In the genomic region with DNA sequence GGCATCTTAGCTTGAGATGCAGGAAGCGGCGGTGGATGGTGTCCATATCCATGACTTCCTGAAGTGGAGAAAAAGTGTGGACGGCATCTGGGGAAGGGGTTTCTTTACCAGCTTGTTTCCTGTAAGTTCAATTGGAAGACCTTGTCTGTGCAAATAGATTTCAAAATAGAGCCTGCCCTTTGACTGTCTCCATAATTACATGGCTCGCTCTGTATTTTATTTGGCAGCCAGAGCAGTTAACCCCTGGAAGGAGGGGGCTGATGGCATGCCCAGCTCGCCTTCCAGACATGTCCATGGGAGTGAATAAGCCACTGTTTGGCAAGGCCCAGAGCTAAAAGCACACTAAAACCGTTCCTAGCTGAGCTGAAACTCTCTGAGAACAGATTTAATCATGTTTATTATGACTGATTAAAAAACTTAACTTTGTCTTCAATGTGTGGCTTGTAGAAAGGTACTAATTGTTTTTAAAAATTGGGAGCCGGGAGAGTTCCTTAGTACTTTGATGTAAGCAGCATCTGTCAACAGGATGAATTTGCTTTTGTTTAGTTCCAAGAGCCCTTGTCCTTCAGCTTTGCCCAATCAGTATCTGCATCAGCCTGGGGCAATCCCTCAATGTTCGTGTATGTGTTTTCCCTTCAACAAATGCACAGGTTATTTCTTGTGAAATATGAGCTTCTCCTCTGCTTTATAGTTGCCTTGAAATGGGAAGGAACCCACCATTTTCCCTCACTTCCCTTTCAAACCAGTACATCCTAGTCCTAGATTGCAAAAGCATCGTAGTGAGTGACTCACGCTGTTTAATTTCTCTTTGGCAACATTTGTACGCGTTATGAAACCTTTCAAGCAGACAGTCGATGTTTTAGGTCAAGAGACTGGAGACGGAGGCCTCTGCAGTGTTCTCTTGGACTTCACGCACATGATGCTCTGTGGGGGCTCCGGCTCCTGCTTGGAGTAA, we compare ENCODE assay signal across 13 mouse cellular contexts. TPM values are rescaled to one million over a fixed set of nuclear protein-coding genes. Genes with fewer than 3 reads are reported as not detected.
DNase-seq lines count a peak whose midpoint lies in the region; ATAC-seq and TF ChIP-seq lines count a peak whose summit lies in the region.
"Had no signal": no experiment of that assay in that cellular context is flagged by ENCODE, and none has a peak within 500 bp of the region (broad histone marks: within the 10 kb centered on the region; RNA-seq: fewer than 3 reads in every experiment).

No protein-coding gene starts in this region.

- no peak overlapping the region for H3K4me3 ChIP-seq in lung, postnatal 0 days (ENCODE audit: low read depth, low read length)
- H3K4me3 ChIP-seq in bone marrow macrophage, adult 2 months (ENCODE audit: insufficient read depth, low read length) = peak overlapping the region; percentile 10; the same call in 1 of the 2 replicates
- H3K4me3 ChIP-seq in forebrain, postnatal 0 days (ENCODE audit: low read depth, low read length) = no peak overlapping the region
- H3K4me3 ChIP-seq: hindbrain, embryonic 15.5 days; layer of hippocampus, adult 2 months had no signal

- peak; percentile 56 for ATAC-seq in lung, postnatal 0 days
- ATAC-seq in forebrain, postnatal 0 days = peak; percentile 8; the same call in 1 of the 2 replicates

- H3K36me3 ChIP-seq in lung, postnatal 0 days (ENCODE audit: insufficient read depth, low read length) = no peaks in the 10 kb centered on the region
- no peaks in the 10 kb centered on the region for H3K36me3 ChIP-seq in forebrain, postnatal 0 days (ENCODE audit: insufficient read depth)
- H3K36me3 ChIP-seq: hindbrain, embryonic 15.5 days had no signal

- no peak overlapping the region for H3K4me2 ChIP-seq in lung, postnatal 0 days (replicated peaks; ENCODE audit: low read depth, low read length)
- no peak overlapping the region for H3K4me2 ChIP-seq in forebrain, postnatal 0 days (ENCODE audit: low read depth)
- H3K4me2 ChIP-seq: hindbrain, embryonic 15.5 days had no signal

- H3K27me3 ChIP-seq in lung, postnatal 0 days (replicated peaks; ENCODE audit: insufficient read depth, low read length) = no peaks in the 10 kb centered on the region
- H3K27me3 ChIP-seq in forebrain, postnatal 0 days (ENCODE audit: insufficient read depth, low read length) = no peaks in the 10 kb centered on the region
- H3K27me3 ChIP-seq: hindbrain, embryonic 15.5 days had no signal

- DNase-seq in lung, postnatal 0 days (ENCODE audit: low spot score) = peak; percentile 83
- DNase-seq in lung, postnatal 14 days = no peak
- DNase-seq in forebrain, postnatal 0 days = no peak
- DNase-seq in skeletal muscle tissue, adult 2 months (ENCODE audit: low read depth, low spot score) = peak; percentile 11
- DNase-seq in left cerebral cortex, postnatal 36 days (ENCODE audit: low spot score in 2 of 2) = no peak
- no peak for DNase-seq in kidney, postnatal 25 days
- DNase-seq: cerebellum, adult 8-10 months had no signal

- TF ChIP-seq EP300 in lung, postnatal 0 days (IDR thresholded peaks at IDR 0.05) = 0 out of 2 replicates have a peak, but pooled peaks have one; percentile 14

- no peaks in the 10 kb centered on the region for H3K9me3 ChIP-seq in lung, postnatal 0 days (ENCODE audit: low read length)
- H3K9me3 ChIP-seq in forebrain, postnatal 0 days (ENCODE audit: low read length) = no peaks in the 10 kb centered on the region
- H3K9me3 ChIP-seq: hindbrain, embryonic 15.5 days had no signal

- TF ChIP-seq POLR2A in bone marrow macrophage, adult 2 months (IDR thresholded peaks at IDR 0.05; ENCODE audit: borderline replicate concordance, low read depth, low read length) = no peak

- H3K9ac ChIP-seq in lung, postnatal 0 days (replicated peaks; ENCODE audit: low read depth) = no peak overlapping the region
- H3K9ac ChIP-seq in forebrain, postnatal 0 days = no peak overlapping the region
- H3K9ac ChIP-seq: hindbrain, embryonic 15.5 days had no signal

- 53% methylated on average over 16 of the region's 16 CpGs for WGBS in lung, postnatal 0 days
- 48% methylated on average over 16 of the region's 16 CpGs for WGBS in forebrain, postnatal 0 days

- intact Hi-C loops in left cerebral cortex, postnatal 36 days (cut with DNase I) = no loop called here

- no peaks in the 10 kb centered on the region for H3K4me1 ChIP-seq in lung, postnatal 0 days (ENCODE audit: insufficient read depth, low read depth, low read length)
- H3K4me1 ChIP-seq in bone marrow macrophage, adult 2 months (ENCODE audit: control insufficient read depth, insufficient read depth, low read length) = peaks cover 28% of the 10 kb centered on the region
- H3K4me1 ChIP-seq in forebrain, postnatal 0 days (ENCODE audit: insufficient read depth) = no peaks in the 10 kb centered on the region

- H3K27ac ChIP-seq in lung, postnatal 0 days (ENCODE audit: low read length) = no peak overlapping the region
- H3K27ac ChIP-seq in bone marrow macrophage, adult 2 months (ENCODE audit: insufficient read depth, low read depth, low read length) = peak overlapping the region; percentile 55
- H3K27ac ChIP-seq in forebrain, postnatal 0 days (ENCODE audit: low read depth, low read length) = no peak overlapping the region
- H3K27ac ChIP-seq: hindbrain, embryonic 15.5 days; layer of hippocampus, adult 2 months had no signal

- no peak for TF ChIP-seq CTCF in lung, postnatal 0 days (IDR thresholded peaks at IDR 0.05)
- TF ChIP-seq CTCF in bone marrow macrophage, adult 2 months (IDR thresholded peaks at IDR 0.05; ENCODE audit: low read depth, low read length) = no peak
- TF ChIP-seq CTCF in forebrain, postnatal 0 days (IDR thresholded peaks at IDR 0.05; ENCODE audit: low read depth) = no peak

RNA-seq across cellular contexts. Expression of a gene that starts 28.4 kb away (rescaled TPM):
- not detected in 2 replicates for polyA plus RNA-seq in lung, postnatal 0 days (2015; fragmentation: Nextera tagmentation; extraction: Ambion mirVana)
- polyA plus RNA-seq in bone marrow macrophage, adult 2 months (2012; ENCODE audit: insufficient read depth, insufficient read length, missing spikeins) = not detected in 2 replicates
- 73.5 and 80.2 TPM in 2 replicates for total RNA-seq in forebrain, postnatal 0 days (2014; rRNA removed)
- 105 and 139 TPM in 2 replicates for polyA plus RNA-seq in forebrain, postnatal 0 days (2015; fragmentation: Nextera tagmentation; extraction: Ambion mirVana)
- 10 to 100 TPM; 19.4 to 21.5 TPM for total RNA-seq in left cerebral cortex, postnatal 36 days (2021)
- polyA plus RNA-seq: neural tube, embryonic 14.5 days had no signal

RNA-seq across cellular contexts. Expression of a gene that starts 46.5 kb away (rescaled TPM):
- 15.3 and 17.1 TPM in 2 replicates for polyA plus RNA-seq in lung, postnatal 0 days (2015; fragmentation: Nextera tagmentation; extraction: Ambion mirVana)
- 32.5 and 36.9 TPM in 2 replicates for polyA plus RNA-seq in bone marrow macrophage, adult 2 months (2012; ENCODE audit: insufficient read depth, insufficient read length, missing spikeins)
- 16.6 and 19.4 TPM in 2 replicates for total RNA-seq in forebrain, postnatal 0 days (2014; rRNA removed)
- polyA plus RNA-seq in forebrain, postnatal 0 days (2015; fragmentation: Nextera tagmentation; extraction: Ambion mirVana) = 23.1 and 25.3 TPM in 2 replicates
- 10 to 100 TPM; 12.3 to 19.6 TPM for total RNA-seq in left cerebral cortex, postnatal 36 days (2021)

RNA-seq across cellular contexts. Expression of a gene that starts 47.0 kb away (rescaled TPM):
- not detected in 2 replicates for polyA plus RNA-seq in lung, postnatal 0 days (2015; fragmentation: Nextera tagmentation; extraction: Ambion mirVana)
- polyA plus RNA-seq in bone marrow macrophage, adult 2 months (2012; ENCODE audit: insufficient read depth, insufficient read length, missing spikeins) = not detected in 2 replicates
- 19.3 and 28.1 TPM in 2 replicates for total RNA-seq in forebrain, postnatal 0 days (2014; rRNA removed)
- 40.0 and 43.1 TPM in 2 replicates for polyA plus RNA-seq in forebrain, postnatal 0 days (2015; fragmentation: Nextera tagmentation; extraction: Ambion mirVana)
- 1 to 10 TPM; 6.0 to 6.4 TPM for total RNA-seq in left cerebral cortex, postnatal 36 days (2021)
- total RNA-seq: gastrocnemius, adult 8-10 months had no signal
- polyA plus RNA-seq: neural tube, embryonic 14.5 days; spleen, adult 2 months had no signal

Comparison
In these comparisons a context has a peak if more than half of its experiments do, and no peak if none do; other contexts are left out.
1. DNase-seq: peak in lung, postnatal 0 days (single experiment) and skeletal muscle tissue, adult 2 months (single experiment); none in lung, postnatal 14 days (single experiment), forebrain, postnatal 0 days (single experiment), left cerebral cortex, postnatal 36 days (0 of 2) and kidney, postnatal 25 days (0 of 2).
2. RNA of a gene that starts 28.4 kb away (polyA plus RNA-seq): 105 to 139 TPM in forebrain, postnatal 0 days; not detected in bone marrow macrophage, adult 2 months and not detected in lung, postnatal 0 days; every median in the first group is over 10 times any median in the second.
3. RNA of a gene that starts 47.0 kb away (polyA plus RNA-seq): 40.0 to 43.1 TPM in forebrain, postnatal 0 days; not detected in lung, postnatal 0 days and not detected in bone marrow macrophage, adult 2 months; every median in the first group is over 10 times any median in the second.